Mouse (Mus musculus): ENCODE measurements around the gene Aida.
"Not testable (repeated sequence)": the region's sequence is repeated elsewhere in the genome, so short reads cannot be mapped to it uniquely, and the experiment has no call there.

The Aida gene

DNA sequence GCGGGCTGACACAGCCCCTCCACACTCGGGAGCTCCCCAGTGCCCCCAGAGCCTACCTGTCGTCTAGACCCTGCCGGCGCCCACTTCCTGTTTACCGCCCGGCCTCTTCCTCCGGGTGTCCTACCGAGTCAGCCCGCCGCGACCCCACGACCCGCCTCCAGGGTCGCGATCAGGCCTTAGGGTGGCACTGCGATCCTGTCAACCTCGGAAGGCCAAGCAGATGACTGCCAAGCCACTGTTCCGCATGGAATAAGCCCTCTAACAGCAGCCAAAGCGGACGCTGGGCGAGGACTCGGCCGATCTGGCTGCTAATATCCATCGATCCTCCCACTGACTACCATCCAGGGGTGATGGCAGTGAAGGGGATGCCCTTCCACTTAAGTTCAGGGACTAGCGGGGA, at the start of gene Aida:
TSS of gene Aida (plus strand) at position 126 of the 400 bp plus-strand sequence.
- no peak for DNase-seq (ENCODE audit: low spot score)

- no peak for DNase-seq (ENCODE audit: low spot score)
Measured at GRCm38 (mm10) chr1:183248144-183248543, 48.2 kb upstream of the Aida start.

DNA sequence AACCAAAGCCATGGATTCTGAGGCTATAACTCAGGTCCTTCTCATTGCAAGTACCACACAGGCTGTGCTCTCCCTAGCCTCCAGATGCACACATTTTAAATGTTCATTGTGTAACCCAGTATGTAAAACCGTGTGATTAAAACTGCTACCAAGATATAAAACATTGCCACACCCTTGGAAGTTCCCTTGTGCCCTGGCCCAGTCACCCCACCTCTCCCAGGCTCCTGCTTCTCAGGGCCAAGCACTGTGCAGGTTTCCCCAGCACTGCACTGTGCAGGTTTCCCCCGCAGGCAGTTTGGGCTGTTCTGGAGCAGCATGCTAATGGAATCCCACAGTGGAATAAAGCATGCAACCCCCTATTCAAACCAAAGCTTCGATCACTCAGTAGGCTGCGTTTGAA, 45.8 kb upstream of the Aida start:
- no peak for DNase-seq (ENCODE audit: low spot score)

GRCm38 (mm10) chr1:183251818-183252217, 44.6 kb upstream of the Aida start:
- DNase-seq (ENCODE audit: low spot score): no peak

DNA sequence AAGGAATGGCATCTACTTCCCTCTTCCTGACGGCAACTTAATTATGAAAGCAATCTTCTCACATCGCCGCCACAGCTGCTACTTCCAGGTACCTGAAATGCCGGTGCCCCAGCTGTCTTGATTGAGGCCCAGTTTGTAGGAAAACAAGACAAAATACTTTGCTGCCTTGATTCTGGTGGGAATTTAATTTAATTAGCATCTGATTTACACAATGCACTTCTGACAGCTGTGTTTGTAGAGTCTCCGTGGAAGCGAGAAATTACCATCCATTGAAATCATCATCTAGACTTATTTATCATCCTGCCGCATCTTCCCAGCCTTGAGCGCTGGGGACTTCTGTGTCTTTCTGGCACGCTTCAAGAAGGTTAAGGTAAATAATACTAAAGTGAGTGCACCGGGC, 43.8 kb upstream of the Aida start:
- no peak for DNase-seq (ENCODE audit: low spot score)

DNA sequence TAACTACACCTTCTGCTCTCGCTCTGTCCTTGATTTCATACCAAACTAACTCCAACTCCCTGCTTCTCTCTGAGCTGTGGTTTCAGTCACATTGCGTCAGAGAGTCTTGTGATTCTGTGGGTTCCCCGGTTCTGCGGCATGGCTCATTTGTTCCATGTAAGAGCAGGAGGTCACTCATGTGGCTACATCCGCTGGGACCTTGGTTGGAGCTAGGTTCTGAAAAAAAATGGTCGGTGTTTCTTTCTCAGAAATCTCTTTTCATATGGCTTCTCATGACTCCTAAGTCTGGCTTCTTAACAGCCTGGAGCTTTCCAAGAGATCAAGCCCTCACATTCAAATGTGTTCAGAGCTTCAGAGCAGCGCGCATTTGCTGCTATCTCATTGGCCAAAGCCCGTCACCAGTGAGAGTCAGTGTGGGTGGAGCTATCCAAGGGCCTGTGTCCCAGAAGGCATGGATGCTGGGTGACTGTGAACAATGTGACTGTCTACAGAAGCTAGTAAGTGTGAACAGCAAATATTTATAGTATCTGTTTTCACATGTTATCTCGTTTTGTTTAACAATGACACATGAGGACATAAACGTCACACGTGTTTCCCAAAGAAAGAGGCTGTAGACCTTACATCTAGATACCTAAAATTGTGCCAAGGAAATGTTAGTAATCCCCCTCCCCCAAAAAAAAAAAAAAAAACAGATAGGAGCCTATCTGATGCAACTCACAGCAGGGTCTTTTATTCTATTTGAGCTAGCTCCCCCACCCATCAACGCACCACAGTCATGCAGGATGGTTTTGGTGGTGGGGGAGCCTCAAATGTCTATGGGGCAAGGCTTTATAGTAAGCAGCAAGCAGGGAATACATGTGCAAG, 32.0 kb upstream of the Aida start:
- DNase-seq (ENCODE audit: low spot score): no peak

- DNase-seq (ENCODE audit: low spot score): no peak
Measured at GRCm38 (mm10) chr1:183265921-183266467, 30.4 kb upstream of the Aida start.

- no peak for DNase-seq (ENCODE audit: low spot score)
Measured at GRCm38 (mm10) chr1:183267666-183268065, 28.7 kb upstream of the Aida start.

- no peak for DNase-seq (ENCODE audit: low spot score)
Measured at GRCm38 (mm10) chr1:183272867-183273818, 23.2 kb upstream of the Aida start.

GRCm38 (mm10) chr1:183274385-183274784, 22.0 kb upstream of the Aida start:
- no peak for DNase-seq (ENCODE audit: low spot score)

GRCm38 (mm10) chr1:183275763-183276162, 20.6 kb upstream of the Aida start:
- no peak for DNase-seq (ENCODE audit: low spot score)

GRCm38 (mm10) chr1:183288351-183288750, 8.0 kb upstream of the Aida start:
- no peak for DNase-seq (ENCODE audit: low spot score)

DNA sequence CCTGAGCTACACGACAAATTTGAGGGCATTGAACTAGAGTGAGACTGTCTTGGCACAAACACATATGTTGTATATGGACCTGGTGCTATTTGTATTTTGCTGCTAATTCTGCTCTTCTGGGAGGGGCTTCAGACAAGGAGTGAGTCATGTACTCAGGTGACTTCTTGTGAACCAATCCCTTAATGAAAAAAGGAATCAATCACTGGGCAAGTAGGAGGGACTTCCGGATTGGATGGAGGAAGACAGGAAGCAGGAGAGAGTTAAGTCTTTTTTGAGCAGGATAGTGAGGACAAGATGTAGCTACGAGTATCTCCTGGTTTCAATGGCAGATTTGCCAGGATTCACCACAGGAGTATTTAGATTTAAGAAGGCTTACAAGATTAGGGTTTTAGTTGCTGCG, 6.8 kb upstream of the Aida start:
- DNase-seq (ENCODE audit: low spot score): no peak

DNA sequence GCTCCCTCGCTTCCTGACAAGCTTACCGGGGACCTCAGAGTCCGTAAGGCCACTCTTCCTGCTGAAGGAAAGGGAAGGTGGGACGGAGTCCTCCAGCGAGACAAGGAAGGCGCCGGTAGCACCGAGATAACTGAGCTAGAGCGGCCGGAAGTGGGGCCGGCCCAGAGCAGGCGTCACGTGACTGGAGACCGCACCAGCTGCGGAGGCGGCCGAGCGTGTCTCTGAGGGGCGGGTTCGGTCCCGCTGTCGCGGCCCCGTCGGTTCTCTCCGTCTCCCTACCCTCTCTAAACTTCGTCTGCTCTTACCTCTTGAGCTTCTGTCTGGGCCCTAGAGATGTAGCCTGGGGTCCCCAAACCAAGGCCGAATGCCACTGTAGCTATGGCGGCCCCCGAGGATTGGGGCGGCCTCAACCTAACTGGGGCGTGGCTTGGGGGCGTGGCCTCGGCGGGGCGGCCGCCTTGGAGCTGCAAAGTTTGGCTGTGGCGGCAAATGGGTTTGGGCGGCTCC, 540 bp downstream of the Aida start, which contains the start of gene Brox:
TSS of gene Brox (minus strand) at position 393 of the 507 bp plus-strand sequence.
- peak; percentile 95 for DNase-seq (ENCODE audit: low spot score)

- DNase-seq (ENCODE audit: low spot score): peak; percentile 26
Measured at GRCm38 (mm10) chr1:183297473-183297885, 1.1 kb downstream of the Aida start.

DNA sequence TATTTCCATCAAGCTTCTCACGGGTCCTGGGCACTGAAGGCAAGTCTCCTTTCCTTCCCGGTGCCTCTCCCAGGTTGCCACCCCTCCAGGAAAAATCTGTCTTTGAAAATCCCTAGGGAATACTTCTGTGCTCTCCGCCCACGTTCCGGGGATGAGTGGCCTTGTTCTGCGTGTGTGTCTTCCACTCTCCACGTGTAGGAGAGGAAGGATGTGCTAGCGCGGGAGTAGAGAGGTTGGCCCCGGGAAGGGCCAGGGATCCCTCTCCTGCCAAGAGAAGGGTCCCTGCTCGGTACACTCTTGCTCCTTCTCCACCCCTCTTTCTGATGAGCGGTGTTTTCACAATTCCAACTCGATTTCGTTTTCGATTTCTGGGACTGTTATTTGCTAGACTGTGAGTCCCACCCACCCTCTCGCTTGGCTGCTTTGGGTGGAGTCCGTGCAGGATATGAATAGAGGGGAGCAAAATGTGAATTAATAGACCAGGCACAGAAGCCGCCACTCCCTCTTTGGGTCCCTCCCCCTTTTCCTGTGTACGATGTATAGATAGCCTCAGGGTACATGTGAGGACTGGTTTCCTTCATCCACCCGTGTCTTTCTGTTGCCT, 1.6 kb downstream of the Aida start:
- DNase-seq (ENCODE audit: low spot score): peak; percentile 7

DNA sequence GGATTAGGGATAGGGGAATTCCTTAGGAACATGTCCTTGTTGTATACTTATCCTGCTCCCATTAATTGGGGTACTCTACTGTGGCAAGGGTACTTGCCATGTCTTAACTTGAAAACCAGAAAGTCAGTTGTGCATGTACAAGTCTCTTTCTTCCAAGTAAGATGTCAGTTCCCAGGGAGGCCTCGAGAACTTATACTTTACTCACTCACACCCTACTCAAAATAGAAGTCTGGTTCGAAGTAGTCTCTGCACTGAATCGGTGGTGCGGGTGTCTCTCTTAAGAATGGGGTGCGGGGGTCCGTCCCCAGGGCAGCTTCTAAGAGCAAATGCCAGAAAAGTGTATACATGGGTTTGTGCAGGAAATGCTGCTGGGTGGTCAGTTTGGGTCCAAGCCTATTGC, 2.8 kb downstream of the Aida start:
- DNase-seq (ENCODE audit: low spot score): peak; percentile 100

DNA sequence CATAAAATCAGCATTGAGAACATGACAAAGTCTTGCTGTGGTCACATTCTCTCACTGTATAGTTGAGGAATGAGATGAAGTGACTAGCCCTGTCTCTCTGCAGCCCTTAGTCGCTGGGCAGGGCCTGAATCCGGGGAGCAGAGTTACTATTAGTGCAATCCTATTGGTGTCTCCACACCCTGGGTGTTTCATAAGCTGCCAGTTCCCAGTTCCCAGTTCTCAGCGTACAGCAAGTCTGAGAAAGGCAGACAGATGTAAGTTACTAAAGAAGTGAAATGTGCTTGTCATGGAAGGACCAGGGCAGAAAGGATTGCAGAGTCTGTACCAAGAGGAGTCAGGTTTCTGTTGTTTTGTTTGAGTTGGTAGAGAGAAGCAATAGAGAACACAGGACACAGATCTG, 11.2 kb downstream of the Aida start:
- DNase-seq (ENCODE audit: low spot score): no peak

GRCm38 (mm10) chr1:183308476-183308875, 12.1 kb downstream of the Aida start:
- DNase-seq (ENCODE audit: low spot score): no peak

- not testable (repeated sequence) for DNase-seq (ENCODE audit: low spot score)
Measured at GRCm38 (mm10) chr1:183309601-183310000, 13.2 kb downstream of the Aida start.

DNA sequence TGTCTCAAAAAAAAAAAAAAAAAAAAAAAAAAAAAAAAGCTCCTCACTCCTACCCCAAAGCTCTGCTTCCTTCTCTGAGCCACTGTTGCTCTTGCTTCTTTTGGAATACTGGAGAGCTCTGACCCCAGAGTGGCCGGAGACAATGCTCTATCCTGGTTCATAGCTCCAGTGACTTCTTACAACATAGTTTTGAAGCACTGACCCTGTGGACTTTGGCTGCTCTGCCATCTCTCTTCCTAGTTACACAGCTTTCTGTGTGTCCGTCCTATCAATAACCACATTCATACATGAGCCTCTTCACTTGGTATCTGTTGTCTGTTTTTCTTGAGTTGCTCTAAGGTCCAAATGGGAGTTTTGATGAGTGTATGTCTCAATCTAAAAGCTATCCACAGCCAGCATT, 15.7 kb downstream of the Aida start:
- DNase-seq (ENCODE audit: low spot score): no peak

DNA sequence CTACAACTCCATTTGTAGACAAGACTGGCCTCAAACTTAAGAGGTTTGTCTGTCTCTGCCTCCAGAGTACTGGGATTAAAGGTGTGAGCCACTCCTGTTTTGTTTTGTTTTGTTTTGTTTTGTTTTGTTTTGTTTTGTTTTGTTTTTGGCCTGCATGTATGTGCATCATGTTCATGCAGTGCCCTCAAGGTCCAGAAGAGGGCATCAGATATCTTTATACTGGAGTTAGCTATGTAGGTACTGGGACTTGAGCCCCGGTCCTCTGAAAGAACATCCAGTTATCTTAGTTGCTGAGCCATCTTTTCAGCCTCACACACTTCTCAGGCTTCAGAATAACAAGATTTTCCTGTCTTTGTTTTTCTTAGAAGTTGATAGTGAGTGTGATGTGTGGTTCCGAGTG, 19.4 kb downstream of the Aida start:
- DNase-seq (ENCODE audit: low spot score): no peak
